Mouse (Mus musculus) layer of hippocampus, postnatal 10 days (tissue): Measurements from ENCODE around the gene Gm9913. TPM values are rescaled to one million over a fixed set of nuclear protein-coding genes. Genes with fewer than 3 reads are reported as not detected.

Source experiments
- DNase-seq, 2 experiments: peaks; one replicate each; pipeline ENCODE4 v3.0.0; 2021; ENCODE audit warnings: low spot score in 2 of 2
- total RNA-seq, 2 experiments: library from RNA; stranded (reverse); gene quantifications; 2 replicates each; pipeline ENCODE4 v1.2.3; 2021

Gene Gm9913
- total RNA-seq, 2 experiments from 2014 or later, result 0.16 to 0.22 TPM

DNA sequence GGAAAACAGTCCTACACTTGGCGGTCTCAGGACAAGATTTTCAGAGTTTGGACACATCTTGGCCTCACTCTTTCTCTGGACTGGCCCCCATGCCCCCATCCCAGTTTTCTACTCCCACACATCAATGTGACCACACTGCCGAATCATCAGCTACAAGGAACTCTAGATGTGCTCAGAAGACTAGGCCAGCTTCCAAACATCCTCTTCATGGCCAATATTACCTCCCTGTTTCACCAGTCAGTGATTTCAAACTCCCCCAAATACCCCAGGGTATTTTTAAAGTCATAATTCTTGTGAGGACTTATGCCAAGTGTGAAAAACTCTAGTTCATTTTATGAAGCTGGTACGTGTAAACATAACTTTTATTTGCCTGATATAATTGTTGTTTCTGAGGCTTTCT is 40.1 kb downstream of the Gm9913 start:
- no peak for DNase-seq

DNA sequence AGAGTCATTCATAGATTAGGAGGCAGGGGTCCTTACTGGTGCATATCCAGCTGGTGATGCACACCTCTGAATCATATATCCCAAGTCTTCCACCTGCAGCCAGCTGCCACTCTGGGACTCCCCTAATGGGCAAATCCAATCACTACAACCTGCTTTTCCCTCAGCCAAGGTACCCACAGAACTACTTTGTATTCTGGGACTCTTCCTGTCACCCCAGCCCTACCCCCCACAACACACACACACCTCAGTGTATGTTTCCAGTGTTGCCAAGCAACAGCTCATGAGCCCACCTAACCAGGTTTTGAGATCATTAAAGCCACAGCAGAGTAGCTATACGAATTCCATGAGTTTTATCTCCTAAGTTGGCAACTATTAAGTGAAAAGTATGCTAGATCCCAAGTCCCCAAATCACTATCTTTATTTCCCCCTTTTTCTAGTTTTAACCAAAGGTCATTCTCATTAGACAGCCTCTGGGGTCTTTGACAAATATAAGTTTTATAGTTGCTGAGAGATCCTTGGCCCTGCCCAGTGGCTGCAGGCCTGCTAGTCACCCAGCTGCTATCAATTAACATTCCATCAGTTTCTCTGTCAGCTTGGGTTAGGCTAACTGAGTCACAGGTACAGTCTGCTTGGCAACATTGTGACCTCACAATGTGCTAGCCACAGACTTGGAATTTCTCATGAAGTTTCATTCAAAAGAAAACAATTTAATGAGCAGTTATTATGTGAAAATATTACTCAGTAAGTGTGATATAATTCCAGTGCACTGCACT is 44.1 kb downstream of the Gm9913 start:
- no peak for DNase-seq

GRCm38 (mm10) chr2:125555830-125556229 is 50.9 kb downstream of the Gm9913 start:
- DNase-seq, result no peak

Other genes with a start within 250 kb of the Gm9913 start
- gene Fbn1, start 2.9 kb downstream of the Gm9913 start, total RNA-seq, result 10 to 100 TPM; 10.3 to 13.2 TPM
- 1 to 10 TPM; 2.8 to 4.0 TPM for gene Cep152, start 120.0 kb downstream of the Gm9913 start, total RNA-seq
- gene Eid1, start 168.0 kb downstream of the Gm9913 start, total RNA-seq, result 100 to 1,000 TPM; 463 to 466 TPM
- gene Shc4, start 219.1 kb downstream of the Gm9913 start, total RNA-seq, result 1 to 10 TPM; 6.5 to 6.8 TPM